Mouse (Mus musculus) heart, postnatal 0 days (tissue): ENCODE data around the gene Ankle1. TPM values are rescaled to one million over a fixed set of nuclear protein-coding genes. Genes with fewer than 3 reads are reported as not detected.
A peak's percentile ranks its signal among the peaks of the same experiment; 100 is the strongest.
"Not testable (repeated sequence)": the region's sequence is repeated elsewhere in the genome, so short reads cannot be mapped to it uniquely, and the experiment has no call there.

Source experiments
- ATAC-seq: fragments of 200-750 bp; cut with Nextera tagmentation; 2 replicates; pipeline ENCODE4 v1.8.0; 2017; ENCODE audit warnings: low read depth, moderate number of reproducible peaks, moderate library complexity; ENCODE audit not compliant: insufficient read depth
- DNase-seq: peaks from one replicate; pipeline ENCODE4 v3.0.0-alpha.2; 2016; ENCODE audit warnings: low spot score
- H3K27ac ChIP-seq: fragments of 300-500 bp; sonication (generic); 2 replicates; pipeline ENCODE4 v1.5.1; 2014; ENCODE audit warnings: low read depth, mild to moderate bottlenecking
- H3K27me3 ChIP-seq: fragments of 300-500 bp; sonication (generic); 2 replicates; pipeline ENCODE4 v1.6.1; 2014; ENCODE audit warnings: low read length, mixed read lengths; ENCODE audit not compliant: control insufficient read depth, insufficient read depth
- H3K36me3 ChIP-seq: fragments of 300-500 bp; sonication (generic); replicated peaks from 2 replicates; pipeline ENCODE4 v1.6.1; 2014; ENCODE audit warnings: low read length, mixed read lengths; ENCODE audit not compliant: control insufficient read depth, insufficient read depth
- H3K4me1 ChIP-seq: fragments of 300-500 bp; sonication (generic); 2 replicates; pipeline ENCODE4 v1.6.1; 2014; ENCODE audit warnings: antibody characterized with exemption; ENCODE audit not compliant: control insufficient read depth, insufficient read depth
- H3K4me2 ChIP-seq: fragments of 300-500 bp; sonication (generic); 2 replicates; pipeline ENCODE4 v1.6.1; 2014; ENCODE audit warnings: low read depth, mild to moderate bottlenecking, low read length, moderate library complexity
- H3K4me3 ChIP-seq: fragments of 300-500 bp; sonication (generic); 2 replicates; pipeline ENCODE4 v1.5.1; 2014; ENCODE audit warnings: low read depth, low read length
- H3K9ac ChIP-seq: fragments of 300-500 bp; sonication (generic); replicated peaks from 2 replicates; pipeline ENCODE4 v1.6.1; 2014; ENCODE audit warnings: low read depth, low read length, mixed read lengths
- H3K9me3 ChIP-seq: fragments of 300-500 bp; sonication (generic); replicated peaks from 2 replicates; pipeline ENCODE4 v1.6.1; 2016; ENCODE audit warnings: low read length; ENCODE audit not compliant: control insufficient read depth
- CTCF ChIP-seq: IDR thresholded peaks from 2 replicates; pipeline ENCODE4 v1.5.1; 2016; ENCODE audit warnings: antibody characterized with exemption, control low read depth, low read depth
- EP300 ChIP-seq: IDR thresholded peaks from 2 replicates; pipeline ENCODE4 v1.6.1; 2016; ENCODE audit warnings: antibody characterized with exemption, low read depth
- WGBS: fragments of 180-500 bp; shearing (Covaris S2); extraction: QIAGEN DNeasy Blood & Tissue Kit; methylation state at CpG from one replicate; pipeline ENCODE4 v1.1.7; 2014; 5-methylcytosine and 5-hydroxymethylcytosine counted together
- polyA plus RNA-seq: library from polyadenylated mRNA; unstranded; fragments of >200 nt; fragmentation: Nextera tagmentation; extraction: Ambion mirVana; gene quantifications from 2 replicates; pipeline ENCODE4 v1.2.1, GENCODE M21; 2015
- total RNA-seq: library from RNA; depleted of rRNA; stranded (reverse); fragments of >200 nt; gene quantifications from 2 replicates; pipeline ENCODE4 v1.2.3, GENCODE M21; 2014; ENCODE audit warnings: low replicate concordance

Ankle1 gene
- total and polyA plus RNA-seq, 2 experiments from 2014 or later, result 5.4 to 12.1 TPM

DNA sequence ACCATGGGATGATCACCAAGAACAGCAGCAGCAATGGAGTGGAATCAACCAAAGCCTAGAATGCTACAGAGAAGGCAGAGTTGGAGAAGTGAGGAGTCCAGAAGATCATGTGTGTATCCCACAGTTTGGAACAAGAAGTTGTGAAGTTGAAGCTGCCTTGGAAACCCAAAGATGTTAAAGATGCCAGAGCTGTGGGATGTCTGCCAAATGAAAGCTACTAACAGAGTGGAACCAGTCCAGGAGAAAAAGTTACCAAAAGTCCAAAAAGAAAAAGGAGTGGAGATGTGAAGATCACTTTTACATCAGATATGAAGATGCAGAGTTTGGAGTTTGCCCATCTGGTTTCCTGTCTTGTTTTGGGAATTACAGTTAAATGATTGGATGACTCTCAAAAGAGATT, 16.3 kb downstream of the Ankle1 start:
- ATAC-seq (no peak), DNase-seq (no peak)
- TF ChIP-seq EP300 (no peak), CTCF (no peak)
- H3K4me1 ChIP-seq, result no peaks in the 10 kb centered on the region
- no peak overlapping the region for H3K27ac ChIP-seq
- H3K9me3 ChIP-seq, result peaks cover 14% of the 10 kb centered on the region
- H3K27me3 ChIP-seq, result no peaks in the 10 kb centered on the region
- H3K4me2 ChIP-seq, result no peak overlapping the region
- no peak overlapping the region for H3K4me3 ChIP-seq
- H3K9ac ChIP-seq, result no peak overlapping the region
- H3K36me3 ChIP-seq, result no peaks in the 10 kb centered on the region

DNA sequence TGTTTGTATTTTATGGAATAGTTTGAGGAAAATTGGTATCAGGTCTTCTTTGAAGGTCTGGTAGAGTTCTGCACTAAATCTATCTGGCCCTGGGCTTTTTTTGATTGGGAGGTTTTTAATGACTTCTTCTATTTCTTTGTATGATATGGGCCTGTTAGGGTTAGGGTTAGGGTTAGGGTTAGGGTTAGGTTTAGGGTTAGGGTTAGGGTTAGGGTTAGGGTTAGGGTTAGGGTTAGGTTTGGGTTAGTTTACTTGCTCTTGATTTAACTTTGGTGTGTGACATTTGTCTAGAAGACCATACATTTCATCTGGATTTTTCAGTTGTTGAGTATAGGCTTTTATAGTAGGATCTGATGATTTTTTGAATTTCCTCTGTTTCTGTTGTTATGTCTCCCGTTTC, 27.1 kb downstream of the Ankle1 start:
- H3K36me3 ChIP-seq, H3K27me3 ChIP-seq, H3K27ac ChIP-seq, H3K4me3 ChIP-seq, H3K9me3 ChIP-seq, H3K4me2 ChIP-seq, ATAC-seq, DNase-seq, H3K4me1 ChIP-seq, H3K9ac ChIP-seq: not testable (repeated sequence)
- WGBS, result 59% methylated on average over 1 of the region's 1 CpGs

DNA sequence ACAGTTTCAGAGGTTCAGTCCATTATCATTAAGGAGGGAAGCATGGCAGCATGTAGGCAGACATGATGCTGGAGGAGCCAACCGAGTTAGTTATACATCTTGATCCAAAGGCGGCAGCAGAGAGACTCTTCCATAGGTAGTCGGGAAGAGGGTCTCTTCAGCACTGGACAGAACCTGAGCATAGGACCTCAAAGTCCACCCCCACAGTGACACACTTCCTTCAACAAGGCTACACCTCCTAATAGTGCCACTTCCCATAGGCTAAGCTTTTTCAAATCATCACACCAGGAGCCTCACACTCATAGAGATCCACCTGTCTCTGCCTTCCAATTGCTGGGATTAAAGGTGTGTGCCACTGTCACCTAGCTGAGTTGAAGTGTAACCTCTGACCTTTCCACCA, 31.2 kb downstream of the Ankle1 start:
- Histone ChIP-seq H3K9ac (no peak overlapping the region), H3K4me1 (no peaks in the 10 kb centered on the region), H3K9me3 (no peaks in the 10 kb centered on the region), H3K4me2 (no peak overlapping the region), H3K36me3 (no peaks in the 10 kb centered on the region), H3K4me3 (no peak overlapping the region), H3K27me3 (0 out of 2 replicates have a peak, but pooled peaks cover 2% of the 10 kb centered on the region), H3K27ac (no peak overlapping the region)
- DNase-seq, result no peak
- no peak for ATAC-seq
- 38% methylated on average over 3 of the region's 3 CpGs for WGBS
- TF ChIP-seq EP300, result no peak
- no peak for TF ChIP-seq CTCF

DNA sequence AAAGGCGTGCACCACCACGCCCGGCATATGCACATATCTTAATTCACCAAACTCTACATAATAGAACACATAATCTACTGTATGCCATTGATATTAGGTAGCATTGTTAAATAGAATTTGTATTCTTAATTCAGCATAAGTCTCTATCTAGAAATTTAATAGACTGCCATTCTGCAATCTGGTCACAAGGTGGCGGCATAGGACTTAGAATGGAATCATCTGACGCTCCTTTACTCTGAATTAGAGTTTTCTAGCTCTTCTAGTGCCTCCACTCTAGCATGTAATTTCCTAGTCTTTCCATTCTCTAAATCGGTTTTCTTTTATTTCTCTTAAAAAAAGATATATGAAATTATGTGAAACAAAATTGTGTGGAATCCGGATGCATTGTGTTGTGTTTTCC, 35.6 kb downstream of the Ankle1 start:
- no peaks in the 10 kb centered on the region for H3K9me3 ChIP-seq
- peak; percentile 82 for DNase-seq
- 0% methylated on average over 7 of the region's 7 CpGs for WGBS

DNA sequence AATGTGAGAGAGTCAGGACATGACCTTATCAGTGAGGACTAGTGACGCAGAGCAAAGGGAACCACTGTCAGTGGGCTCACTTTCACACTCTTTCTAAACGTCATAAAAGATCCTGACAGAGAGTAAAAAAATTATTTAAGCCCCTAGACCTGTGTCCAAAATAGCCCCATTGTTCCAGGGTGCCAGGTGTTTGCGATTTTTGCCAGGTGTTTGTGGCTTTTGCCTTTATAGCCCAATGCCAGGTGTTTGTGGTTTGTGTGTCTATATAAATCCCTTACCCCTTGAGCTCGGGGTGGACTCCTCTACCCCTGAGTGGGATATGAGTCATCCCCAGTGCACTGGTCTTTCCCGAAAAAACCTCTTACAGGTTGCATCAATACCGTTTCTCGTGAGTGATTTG, 39.3 kb downstream of the Ankle1 start:
- Histone ChIP-seq H3K27me3 (0 out of 2 replicates have a peak, but pooled peaks cover 9% of the 10 kb centered on the region), H3K36me3 (no peaks in the 10 kb centered on the region), H3K9me3 (no peaks in the 10 kb centered on the region), H3K4me1 (no peaks in the 10 kb centered on the region), H3K9ac (no peak overlapping the region), H3K4me2 (no peak overlapping the region), H3K4me3 (no peak overlapping the region), H3K27ac (no peak overlapping the region)
- 66% methylated on average over 7 of the region's 7 CpGs for WGBS
- ATAC-seq (no peak), DNase-seq (no peak)
- TF ChIP-seq EP300 (no peak), CTCF (no peak)

More for the DNA sequence above, 35.6 kb downstream of the Ankle1 start:
- H3K4me2 ChIP-seq, result no peak overlapping the region
- 0 out of 2 replicates have a peak, but pooled peaks cover 9% of the 10 kb centered on the region for H3K27me3 ChIP-seq
- no peak overlapping the region for H3K27ac ChIP-seq
- TF ChIP-seq CTCF, result peak; percentile 84
- no peak for TF ChIP-seq EP300
- no peak overlapping the region for H3K4me3 ChIP-seq
- H3K9ac ChIP-seq, result no peak overlapping the region
- no peaks in the 10 kb centered on the region for H3K36me3 ChIP-seq
- no peaks in the 10 kb centered on the region for H3K4me1 ChIP-seq
- ATAC-seq, result no peak

DNA sequence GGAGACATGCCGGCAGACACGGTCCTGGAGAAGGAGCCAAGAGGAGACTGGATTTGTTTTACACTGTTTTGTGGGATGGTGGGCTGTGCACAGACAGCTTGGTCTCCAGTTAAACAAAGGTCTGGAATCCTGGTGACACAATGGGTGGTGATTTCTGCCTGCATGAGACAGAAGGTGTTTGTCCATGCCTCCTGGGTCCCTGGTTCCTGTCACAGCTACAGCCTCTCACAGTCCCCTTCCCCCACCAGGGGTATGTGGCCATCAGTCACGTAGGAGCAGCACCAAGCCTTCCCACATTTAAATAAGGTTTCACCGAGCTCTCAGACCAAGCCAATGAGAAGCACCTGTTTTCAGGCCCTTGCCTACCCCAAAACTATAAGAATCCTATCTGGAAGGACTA, 45.5 kb downstream of the Ankle1 start:
- no peak for ATAC-seq
- Histone ChIP-seq H3K4me3 (no peak overlapping the region), H3K4me1 (no peaks in the 10 kb centered on the region), H3K27me3 (no peaks in the 10 kb centered on the region), H3K9me3 (no peaks in the 10 kb centered on the region), H3K27ac (no peak overlapping the region), H3K9ac (no peak overlapping the region), H3K4me2 (no peak overlapping the region), H3K36me3 (no peaks in the 10 kb centered on the region)
- 54% methylated on average over 4 of the region's 4 CpGs for WGBS
- no peak for DNase-seq
- TF ChIP-seq EP300 (no peak), CTCF (no peak)
